Mouse (Mus musculus): ENCODE measurements around the gene Arhgap5.

DNA sequence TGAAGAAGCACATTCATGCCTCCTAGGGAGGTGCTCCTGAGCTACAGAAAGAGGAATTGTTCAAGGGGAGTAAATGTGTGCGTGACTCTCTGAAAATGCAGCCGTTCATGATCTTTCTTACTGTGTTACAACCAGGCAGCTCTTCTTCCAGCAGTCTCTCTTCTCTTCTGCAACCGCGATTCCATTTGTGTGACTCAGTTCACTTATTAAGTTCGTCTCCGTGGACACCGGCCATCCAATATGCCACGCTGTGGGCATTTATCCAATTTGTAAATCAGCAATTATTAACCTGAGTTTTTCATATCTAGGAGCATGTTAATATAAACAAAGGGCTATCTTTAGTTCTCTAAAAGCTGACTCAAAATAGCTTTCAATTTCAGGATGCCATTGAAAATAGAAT is 25.2 kb upstream of the Arhgap5 start:
- no peak for TF ChIP-seq CTCF (IDR thresholded peaks at IDR 0.05; ENCODE audit: borderline replicate concordance, insufficient read depth, low read depth, low read length)
- no peak for TF ChIP-seq POLR2A (IDR thresholded peaks at IDR 0.05; ENCODE audit: borderline replicate concordance, insufficient read depth, low read length)
